Mouse (Mus musculus): Measurements from ENCODE around the gene Gm8298.
"Not testable (repeated sequence)": the region's sequence is repeated elsewhere in the genome, so short reads cannot be mapped to it uniquely, and the experiment has no call there.

The Gm8298 gene

DNA sequence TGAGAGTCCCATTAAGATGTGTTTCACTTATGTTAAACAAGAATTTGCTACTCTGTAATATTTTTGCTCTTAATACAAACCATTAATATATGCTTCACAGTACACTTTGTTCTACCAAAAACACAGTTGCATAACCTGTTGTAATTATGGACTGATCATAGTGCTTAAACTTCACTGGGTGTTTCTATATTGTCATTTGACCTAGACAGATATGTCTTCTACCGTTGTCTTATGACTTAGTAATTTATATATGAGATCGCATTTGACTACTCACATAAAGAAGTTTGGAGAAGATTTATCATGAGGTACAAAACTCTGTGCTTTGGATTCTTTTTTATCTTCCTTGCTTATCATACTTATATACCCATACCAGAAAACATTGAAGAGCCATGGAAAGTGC is at the start of gene Gm8298:
TSS of gene Gm8298 (plus strand) at position 301 of the 400 bp plus-strand sequence.
- DNase-seq (ENCODE audit: low spot score): no peak

DNA sequence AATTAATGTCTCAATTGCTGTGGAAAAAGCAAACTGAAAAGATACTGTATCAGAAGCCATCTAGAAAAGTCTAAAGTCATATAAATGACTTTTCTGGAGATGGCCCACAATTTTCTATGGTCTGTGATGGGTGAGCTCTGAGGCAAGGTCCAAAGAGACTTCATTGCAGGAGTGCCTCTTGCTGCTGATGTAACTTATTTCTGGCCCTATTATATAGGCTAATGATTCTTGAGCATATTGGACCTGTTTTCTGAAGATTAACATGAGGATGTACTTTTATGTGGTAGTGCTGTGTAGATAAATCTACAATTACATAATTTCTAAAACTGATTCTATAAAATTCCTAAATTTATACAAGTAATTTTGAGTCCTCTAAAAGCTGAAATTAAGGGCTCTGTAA is 47.7 kb upstream of the Gm8298 start:
- DNase-seq (ENCODE audit: low spot score): no peak

DNA sequence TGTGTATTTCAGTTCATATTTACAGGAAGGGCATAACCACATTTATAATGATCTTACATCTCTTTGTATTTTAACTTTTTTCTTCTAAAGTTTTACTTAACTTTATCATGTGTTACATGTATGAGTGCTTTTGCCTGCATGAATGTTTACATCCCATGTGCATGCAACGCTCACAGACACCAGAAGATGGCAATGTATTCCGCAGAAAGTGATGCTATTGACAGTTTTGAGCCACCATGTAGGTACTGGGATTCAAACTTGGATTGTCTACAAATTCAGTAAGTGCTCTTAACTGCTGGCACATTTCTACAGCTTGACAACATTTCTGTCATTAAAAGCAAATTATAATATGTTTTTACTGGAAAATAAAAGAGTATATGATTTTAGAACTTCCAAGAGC is 9.9 kb downstream of the Gm8298 start:
- peak; percentile 9 for DNase-seq (ENCODE audit: low spot score)

DNA sequence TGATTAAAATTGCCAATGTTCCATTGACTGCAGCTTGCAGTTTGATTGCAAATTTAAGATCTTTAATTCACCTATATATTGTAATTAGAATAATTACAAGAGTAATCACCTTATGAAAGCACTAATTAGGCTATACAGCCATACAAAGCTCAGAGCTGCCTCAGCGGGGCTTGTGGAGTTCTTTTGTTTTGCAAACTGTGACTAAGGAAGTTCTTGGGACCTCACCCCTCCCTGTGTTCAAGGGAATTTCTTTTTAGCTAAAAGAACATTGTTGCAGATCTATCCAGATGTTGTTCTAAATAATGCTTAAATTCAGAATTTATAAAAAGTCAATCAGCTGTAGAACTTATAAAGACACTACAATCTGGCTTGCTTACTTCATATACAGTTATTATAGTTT is 16.8 kb downstream of the Gm8298 start:
- DNase-seq (ENCODE audit: low spot score): not testable (repeated sequence)

DNA sequence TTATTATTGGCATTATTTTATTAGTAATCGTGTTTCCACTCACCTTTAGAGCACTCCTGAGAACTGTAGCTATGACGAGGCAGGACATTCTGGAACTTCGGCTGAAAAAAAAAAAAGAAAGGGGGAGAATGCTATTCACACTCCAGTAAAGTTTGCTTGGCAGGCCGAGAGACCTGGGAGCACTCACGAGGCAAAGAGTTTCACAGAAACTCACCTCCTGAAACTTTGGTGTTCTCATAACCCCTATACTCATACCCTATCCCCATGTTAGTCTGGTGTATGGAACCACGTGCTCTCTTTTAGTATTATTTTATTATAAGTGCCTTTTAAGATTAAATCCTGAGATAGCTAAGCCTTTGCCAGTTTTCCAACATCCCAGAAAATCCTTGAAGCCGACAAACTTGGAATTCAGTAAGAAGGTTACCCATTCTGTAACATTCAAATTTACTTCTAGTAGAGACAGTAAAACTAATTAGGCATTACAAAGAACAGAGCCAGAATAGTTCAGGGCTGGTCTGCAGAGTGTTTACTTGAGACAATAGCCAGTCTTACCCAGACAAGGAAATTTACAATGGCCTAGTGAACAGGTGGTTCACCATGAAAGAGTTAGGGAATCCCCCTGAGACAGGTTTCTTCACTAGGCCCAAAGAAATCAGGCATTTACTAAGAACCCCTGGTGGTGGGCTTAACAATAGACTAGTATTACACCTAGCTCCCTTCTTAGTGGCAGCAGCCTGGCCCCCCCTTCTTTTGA is 19.1 kb downstream of the Gm8298 start:
- not testable (repeated sequence) for DNase-seq (ENCODE audit: low spot score)

DNA sequence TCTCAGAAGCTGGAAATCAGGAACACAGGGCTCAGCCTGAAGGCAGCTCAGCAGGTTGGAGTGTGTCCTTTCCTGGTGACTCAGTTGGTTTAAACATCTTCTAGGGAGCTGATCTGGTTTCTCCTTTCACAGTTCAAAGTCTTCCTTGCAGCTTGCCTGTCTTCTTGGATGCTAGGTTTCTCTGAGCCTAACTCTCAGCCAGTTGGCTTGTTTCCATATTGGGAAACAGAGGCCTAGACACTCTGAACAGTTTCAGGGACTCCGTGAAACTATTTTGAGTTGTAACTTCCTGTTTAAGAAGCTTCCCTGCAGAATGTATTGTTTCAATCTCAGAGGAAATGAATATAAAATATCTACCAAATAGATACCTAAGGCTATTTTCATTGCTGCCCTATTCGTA is 32.4 kb downstream of the Gm8298 start:
- DNase-seq (ENCODE audit: low spot score): no peak

DNA sequence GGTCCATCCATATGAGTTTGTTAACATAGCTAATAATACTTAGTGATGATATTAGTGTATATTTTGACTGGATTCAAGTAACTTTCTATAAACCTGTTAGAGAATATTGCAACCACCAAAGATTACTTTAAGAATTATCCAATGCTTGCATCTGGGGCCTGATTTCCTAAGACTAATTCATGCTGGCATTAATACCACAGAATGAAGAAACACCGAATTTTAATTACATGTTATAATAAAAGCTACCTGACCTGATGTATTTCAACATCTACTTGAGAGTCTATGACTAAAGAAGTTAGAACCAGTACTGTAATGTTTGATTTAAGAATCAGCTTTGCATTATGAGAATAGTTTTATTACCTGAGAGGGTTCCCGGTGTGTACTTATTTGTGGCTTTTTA is 64.1 kb downstream of the Gm8298 start, which contains the start of gene C130079G13Rik:
TSS of gene C130079G13Rik (plus strand) at position 301 of the 400 bp plus-strand sequence.
- DNase-seq (ENCODE audit: low spot score): no peak

Data from T-cell, adult 2 months (primary cell).